Mouse (Mus musculus): ENCODE measurements around the gene Gucy2g. TPM values are rescaled to one million over a fixed set of nuclear protein-coding genes. Genes with fewer than 3 reads are reported as not detected.

Gene Gucy2g
- 2.3 and 3.9 TPM in 2 replicates for polyA plus RNA-seq (2021; fragmentation: Nextera tagmentation)
- long read RNA-seq, experiment 1, partial matches to known transcripts, result 16 of 18 reads
- long read RNA-seq, experiment 1, other reads (novel, unspliced or antisense), result 2 of 18 reads
- long read RNA-seq, experiment 2, partial matches to known transcripts, result 9 of 18 reads
- long read RNA-seq, experiment 2, other reads (novel, unspliced or antisense), result 9 of 18 reads

GRCm38 (mm10) chr19:55241186-55241645 lies at the start of gene Gucy2g:
Gene Gucy2g, minus strand, starts transcription at chr19:55241236.

GRCm38 (mm10) chr19:55251383-55252124 lies 10.5 kb upstream of the Gucy2g start, which contains the start of gene Acsl5:
Gene Acsl5, plus strand, starts transcription at chr19:55251938.

DNA sequence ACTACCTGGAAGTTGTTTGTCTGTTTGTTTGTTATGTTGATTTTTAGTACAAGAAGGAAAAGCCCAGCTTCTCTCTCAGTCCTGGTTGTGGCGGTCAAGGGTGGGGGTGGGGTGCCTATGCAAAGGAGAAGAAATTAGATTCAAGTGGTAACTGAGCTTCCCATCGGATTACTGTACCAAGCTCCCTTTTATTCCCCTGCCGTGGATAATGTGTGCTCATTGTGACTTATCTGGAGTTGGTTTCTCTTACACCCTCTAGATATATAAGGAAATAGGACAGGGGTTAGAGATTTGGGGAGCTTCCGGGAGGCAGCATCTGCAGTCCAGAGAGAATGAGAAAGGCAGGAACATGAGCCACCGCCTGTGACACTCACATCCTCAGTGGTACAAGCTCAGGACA lies 60.6 kb downstream of the Gucy2g start, which contains the start of gene Tectb:
Tectb (plus strand) TSS at position 301 of the 400 bp plus-strand sequence.

Other genes with a start within 250 kb of the Gucy2g start
- 7.4 and 11.2 TPM in 2 replicates for gene Gpam, start 114.0 kb downstream of the Gucy2g start, polyA plus RNA-seq (2021; fragmentation: Nextera tagmentation)
- 0.11 and 0.22 TPM in 2 replicates for gene Tectb, start 60.5 kb downstream of the Gucy2g start, polyA plus RNA-seq (2021; fragmentation: Nextera tagmentation)
- gene Acsl5, start 10.7 kb upstream of the Gucy2g start, polyA plus RNA-seq (2021; fragmentation: Nextera tagmentation), result 22.3 and 24.4 TPM in 2 replicates
- 29.9 and 34.6 TPM in 2 replicates for gene Zdhhc6, start 74.8 kb upstream of the Gucy2g start, polyA plus RNA-seq (2021; fragmentation: Nextera tagmentation)
- gene Vti1a, start 75.1 kb upstream of the Gucy2g start, polyA plus RNA-seq (2021; fragmentation: Nextera tagmentation), result 22.7 and 24.7 TPM in 2 replicates